ENCODE assay signal across 8 mouse cellular contexts in genomic region chr7:97480290-97480689, GRCm38 (mm10). TPM values are rescaled to one million over a fixed set of nuclear protein-coding genes. Genes with fewer than 3 reads are reported as not detected.
DNase-seq lines count a peak whose midpoint lies in the region; ATAC-seq and TF ChIP-seq lines count a peak whose summit lies in the region.

No protein-coding gene starts in this region.

- peaks cover 5% of the 10 kb centered on the region for H3K4me1 ChIP-seq in lung, adult 2 months (ENCODE audit: control insufficient read depth, insufficient read depth, low read length)
- H3K4me1 ChIP-seq in forebrain, embryonic 12.5 days = peaks cover 25% of the 10 kb centered on the region
- peaks cover 4% of the 10 kb centered on the region; the same call in 1 of the 2 replicates for H3K4me1 ChIP-seq in limb, embryonic 11.5 days (ENCODE audit: control insufficient read depth, insufficient read depth, low read length)
- H3K4me1 ChIP-seq in neural tube, embryonic 14.5 days (ENCODE audit: control insufficient read depth, insufficient read depth, low read length) = peaks cover 14% of the 10 kb centered on the region

- peaks cover 7% of the 10 kb centered on the region for H3K36me3 ChIP-seq in forebrain, embryonic 12.5 days (replicated peaks)
- 0 out of 2 replicates have a peak, but pooled peaks cover 2% of the 10 kb centered on the region for H3K36me3 ChIP-seq in limb, embryonic 11.5 days (ENCODE audit: control insufficient read depth, insufficient read depth, low read length)
- peaks cover 3% of the 10 kb centered on the region; the same call in 1 of the 2 replicates for H3K36me3 ChIP-seq in neural tube, embryonic 14.5 days (ENCODE audit: control insufficient read depth, insufficient read depth, low read length)

- no peak overlapping the region for H3K27ac ChIP-seq in forebrain, embryonic 12.5 days
- H3K27ac ChIP-seq in limb, embryonic 11.5 days (replicated peaks; ENCODE audit: low read depth, low read length) = no peak overlapping the region
- H3K27ac ChIP-seq in neural tube, embryonic 14.5 days (ENCODE audit: low read depth, low read length) = no peak overlapping the region

- no peak overlapping the region for H3K4me3 ChIP-seq in lung, adult 2 months (replicated peaks; ENCODE audit: extremely low read depth, low read depth, low read length)
- peak overlapping the region; percentile 66 for H3K4me3 ChIP-seq in forebrain, embryonic 12.5 days (replicated peaks)
- no peak overlapping the region for H3K4me3 ChIP-seq in limb, embryonic 11.5 days (ENCODE audit: low read depth, low read length)
- H3K4me3 ChIP-seq in neural tube, embryonic 14.5 days (ENCODE audit: low read depth, low read length) = peak overlapping the region; percentile 11

- TF ChIP-seq CTCF in lung, adult 2 months (IDR thresholded peaks at IDR 0.05; ENCODE audit: insufficient read depth, low read length) = no peak

- H3K4me2 ChIP-seq in forebrain, embryonic 12.5 days = peak overlapping the region; percentile 64
- peak overlapping the region; percentile 5; the same call in 1 of the 2 replicates for H3K4me2 ChIP-seq in limb, embryonic 11.5 days (ENCODE audit: low read depth, severe bottlenecking)
- peak overlapping the region; percentile 33; the same call in 1 of the 2 replicates for H3K4me2 ChIP-seq in neural tube, embryonic 14.5 days (ENCODE audit: low read depth, low read length)

- no peak for TF ChIP-seq POLR2A in lung, adult 2 months (IDR thresholded peaks at IDR 0.05; ENCODE audit: borderline replicate concordance, extremely low read depth, low read depth, low read length)

- no peaks in the 10 kb centered on the region for H3K9me3 ChIP-seq in forebrain, embryonic 12.5 days
- H3K9me3 ChIP-seq in limb, embryonic 11.5 days (ENCODE audit: control insufficient read depth, low read length) = no peaks in the 10 kb centered on the region
- no peaks in the 10 kb centered on the region for H3K9me3 ChIP-seq in neural tube, embryonic 14.5 days (ENCODE audit: control insufficient read depth, low read length)

- ATAC-seq in forebrain, embryonic 12.5 days (ENCODE audit: low FRiP score) = no peak
- no peak for ATAC-seq in limb, embryonic 11.5 days (ENCODE audit: insufficient number of reproducible peaks, low FRiP score, low TSS enrichment, low read depth)
- peak; percentile 21; the same call in 1 of the 2 replicates for ATAC-seq in neural tube, embryonic 14.5 days (ENCODE audit: low read depth)

- peak; percentile 12 for DNase-seq in lung, adult 2 months
- DNase-seq in lung, postnatal 36 days = no peak
- no peak for DNase-seq in limb, embryonic 11.5 days (ENCODE audit: low spot score)
- no peak for DNase-seq in cerebellum, adult 9-11 months
- no peak for DNase-seq in frontal cortex, postnatal 25 days (ENCODE audit: low spot score in 2 of 2)
- DNase-seq in spleen, postnatal 10 days (ENCODE audit: low spot score in 2 of 2) = no peak

- no peaks in the 10 kb centered on the region for H3K27me3 ChIP-seq in forebrain, embryonic 12.5 days
- H3K27me3 ChIP-seq in limb, embryonic 11.5 days (ENCODE audit: control insufficient read depth, insufficient read depth, low read length) = no peaks in the 10 kb centered on the region
- H3K27me3 ChIP-seq in neural tube, embryonic 14.5 days (ENCODE audit: control insufficient read depth, insufficient read depth, low read length) = no peaks in the 10 kb centered on the region

- H3K9ac ChIP-seq in forebrain, embryonic 12.5 days = no peak overlapping the region
- no peak overlapping the region for H3K9ac ChIP-seq in limb, embryonic 11.5 days (ENCODE audit: low read length)
- H3K9ac ChIP-seq in neural tube, embryonic 14.5 days (replicated peaks; ENCODE audit: low read depth, low read length) = no peak overlapping the region

- WGBS in lung, adult 2 months = 20% methylated on average over 3 of the region's 3 CpGs
- WGBS in forebrain, embryonic 12.5 days = 29% methylated on average over 3 of the region's 3 CpGs
- 29% methylated on average over 3 of the region's 3 CpGs for WGBS in limb, embryonic 11.5 days
- WGBS in neural tube, embryonic 14.5 days = 35% methylated on average over 3 of the region's 3 CpGs

RNA-seq across cellular contexts. Expression of gene Ints4, which starts 0.5 kb away (rescaled TPM):
- polyA plus RNA-seq in lung, adult 2 months (2012; rRNA removed) = 52.7 and 69.7 TPM in 2 replicates
- polyA plus RNA-seq in forebrain, embryonic 12.5 days (2016; fragmentation: Nextera tagmentation; extraction: Ambion mirVana) = 57.8 and 58.3 TPM in 2 replicates
- 70.7 and 73.2 TPM in 2 replicates for polyA plus RNA-seq in limb, embryonic 11.5 days (2014; fragmentation: Nextera tagmentation; extraction: Ambion mirVana)
- 45.7 and 50.1 TPM in 2 replicates for polyA plus RNA-seq in neural tube, embryonic 14.5 days (2014; fragmentation: Nextera tagmentation; extraction: Ambion mirVana)

RNA-seq across cellular contexts. Expression of gene Kctd14, which starts 29.2 kb away (rescaled TPM):
- polyA plus RNA-seq in lung, adult 2 months (2012; rRNA removed) = 4.0 and 6.7 TPM in 2 replicates
- polyA plus RNA-seq in forebrain, embryonic 12.5 days (2016; fragmentation: Nextera tagmentation; extraction: Ambion mirVana) = 1.3 and 2.0 TPM in 2 replicates
- 0.65 and 1.6 TPM in 2 replicates for polyA plus RNA-seq in limb, embryonic 11.5 days (2014; fragmentation: Nextera tagmentation; extraction: Ambion mirVana)
- 2.1 and 2.5 TPM in 2 replicates for polyA plus RNA-seq in neural tube, embryonic 14.5 days (2014; fragmentation: Nextera tagmentation; extraction: Ambion mirVana)

Comparison
In these comparisons a context has a peak if more than half of its experiments do, and no peak if none do; other contexts are left out.
1. H3K4me3 ChIP-seq: peak in forebrain, embryonic 12.5 days (single experiment) and neural tube, embryonic 14.5 days (single experiment); none in lung, adult 2 months (single experiment) and limb, embryonic 11.5 days (single experiment).
2. H3K4me2 ChIP-seq: peak in every context shown above with its lines; median percentile 64 in forebrain, embryonic 12.5 days; 33 in neural tube, embryonic 14.5 days; 5 in limb, embryonic 11.5 days.